Mouse (Mus musculus): Measurements from ENCODE around the gene F10. TPM values are rescaled to one million over a fixed set of nuclear protein-coding genes. Genes with fewer than 3 reads are reported as not detected.
"Not testable (repeated sequence)": the region's sequence is repeated elsewhere in the genome, so short reads cannot be mapped to it uniquely, and the experiment has no call there.

The F10 gene
- polyA plus RNA-seq, 1 experiment from 2014 or later = 2.7 TPM

- no peaks in the 10 kb centered on the region for H3K36me3 ChIP-seq
- 72% methylated on average over 17 of the region's 17 CpGs for WGBS
Observed at GRCm38 (mm10) chr8:13060441-13061150, 23.5 kb downstream of the F10 start, which contains the start of gene Proz. Gene Proz, plus strand, starts transcription at chr8:13060914.

GRCm38 (mm10) chr8:13063112-13063511, 26.0 kb downstream of the F10 start:
- no peak overlapping the region for H3K27ac ChIP-seq (ENCODE audit: poor library complexity, severe bottlenecking)
- WGBS = 73% methylated on average over 16 of the region's 16 CpGs
- no peaks in the 10 kb centered on the region for H3K4me1 ChIP-seq (replicated peaks)
- peaks cover 11% of the 10 kb centered on the region; the same call in 1 of the 2 replicates for H3K27me3 ChIP-seq (replicated peaks)
- H3K4me3 ChIP-seq = no peak overlapping the region
- H3K36me3 ChIP-seq = no peaks in the 10 kb centered on the region
- H3K9me3 ChIP-seq (replicated peaks) = no peaks in the 10 kb centered on the region
- ATAC-seq (ENCODE audit: insufficient number of reproducible peaks, low FRiP score) = no peak
- H3K9ac ChIP-seq = no peak overlapping the region
- no peak overlapping the region for H3K4me2 ChIP-seq

More at GRCm38 (mm10) chr8:13060441-13061150, 23.5 kb downstream of the F10 start, which contains the start of gene Proz:
- no peak within 1 kb of the TSS for H3K27ac ChIP-seq (ENCODE audit: poor library complexity, severe bottlenecking)
- ATAC-seq (ENCODE audit: insufficient number of reproducible peaks, low FRiP score) = no peak
- no peak within 1 kb of the TSS for H3K4me3 ChIP-seq
- no peak within 1 kb of the TSS for H3K9ac ChIP-seq
- no peak within 1 kb of the TSS for H3K4me2 ChIP-seq
- peaks cover 8% of the 10 kb centered on the region; the same call in 1 of the 2 replicates for H3K27me3 ChIP-seq (replicated peaks)
- no peaks in the 10 kb centered on the region for H3K9me3 ChIP-seq (replicated peaks)
- H3K4me1 ChIP-seq (replicated peaks) = no peaks in the 10 kb centered on the region

GRCm38 (mm10) chr8:13073255-13073654, 36.1 kb downstream of the F10 start:
- H3K4me1 ChIP-seq (replicated peaks) = no peaks in the 10 kb centered on the region
- no peak for ATAC-seq (ENCODE audit: insufficient number of reproducible peaks, low FRiP score)
- H3K4me3 ChIP-seq = no peak overlapping the region
- 87% methylated on average over 11 of the region's 11 CpGs for WGBS
- H3K4me2 ChIP-seq = no peak overlapping the region
- no peaks in the 10 kb centered on the region for H3K9me3 ChIP-seq (replicated peaks)
- H3K27me3 ChIP-seq (replicated peaks) = no peaks in the 10 kb centered on the region
- H3K36me3 ChIP-seq = peaks cover 53% of the 10 kb centered on the region
- H3K27ac ChIP-seq (ENCODE audit: poor library complexity, severe bottlenecking) = no peak overlapping the region
- no peak overlapping the region for H3K9ac ChIP-seq

GRCm38 (mm10) chr8:13075044-13075443, 37.9 kb downstream of the F10 start:
- Histone ChIP-seq H3K9ac (no peak overlapping the region), H3K9me3 (replicated peaks) (no peaks in the 10 kb centered on the region), H3K36me3 (peaks cover 70% of the 10 kb centered on the region), H3K4me3 (no peak overlapping the region), H3K4me1 (replicated peaks) (no peaks in the 10 kb centered on the region), H3K27me3 (replicated peaks) (no peaks in the 10 kb centered on the region), H3K4me2 (no peak overlapping the region), H3K27ac (ENCODE audit: poor library complexity, severe bottlenecking) (no peak overlapping the region)
- no peak for ATAC-seq (ENCODE audit: insufficient number of reproducible peaks, low FRiP score)
- 90% methylated on average over 8 of the region's 8 CpGs for WGBS

GRCm38 (mm10) chr8:13075579-13075978, 38.5 kb downstream of the F10 start:
- not testable (repeated sequence) for H3K27ac ChIP-seq (ENCODE audit: poor library complexity, severe bottlenecking); H3K4me2 ChIP-seq; ATAC-seq (ENCODE audit: insufficient number of reproducible peaks, low FRiP score); H3K9ac ChIP-seq; H3K27me3 ChIP-seq (replicated peaks); H3K4me1 ChIP-seq (replicated peaks); H3K9me3 ChIP-seq (replicated peaks); H3K4me3 ChIP-seq
- H3K36me3 ChIP-seq = peaks cover 75% of the 10 kb centered on the region
- WGBS = 89% methylated on average over 1 of the region's 1 CpGs

GRCm38 (mm10) chr8:13077542-13077941, 40.4 kb downstream of the F10 start:
- H3K27me3 ChIP-seq (replicated peaks) = no peaks in the 10 kb centered on the region
- WGBS = 89% methylated on average over 7 of the region's 7 CpGs
- H3K27ac ChIP-seq (ENCODE audit: poor library complexity, severe bottlenecking) = no peak overlapping the region
- no peaks in the 10 kb centered on the region for H3K4me1 ChIP-seq (replicated peaks)
- H3K4me2 ChIP-seq = no peak overlapping the region
- H3K4me3 ChIP-seq = no peak overlapping the region
- no peaks in the 10 kb centered on the region for H3K9me3 ChIP-seq (replicated peaks)
- H3K9ac ChIP-seq = no peak overlapping the region
- ATAC-seq (ENCODE audit: insufficient number of reproducible peaks, low FRiP score) = no peak
- peaks cover 94% of the 10 kb centered on the region for H3K36me3 ChIP-seq

- Histone ChIP-seq H3K4me3 (peak overlapping the region; percentile 98), H3K27ac (ENCODE audit: poor library complexity, severe bottlenecking) (peak overlapping the region; percentile 91), H3K4me2 (peak overlapping the region; percentile 90), H3K36me3 (peaks cover 23% of the 10 kb centered on the region), H3K4me1 (replicated peaks) (peaks cover 34% of the 10 kb centered on the region), H3K9ac (peak overlapping the region; percentile 95), H3K9me3 (replicated peaks) (no peaks in the 10 kb centered on the region), H3K27me3 (replicated peaks) (no peaks in the 10 kb centered on the region)
- WGBS = under 1% methylated on average over 44 of the region's 45 CpGs
- peak; percentile 78 for ATAC-seq (ENCODE audit: insufficient number of reproducible peaks, low FRiP score)
Observed at GRCm38 (mm10) chr8:13104691-13105086, 67.6 kb downstream of the F10 start.

- peak within 1 kb of the TSS; percentile 90 for H3K4me2 ChIP-seq
- under 1% methylated on average over 81 of the region's 87 CpGs for WGBS
- peak; percentile 97 for ATAC-seq (ENCODE audit: insufficient number of reproducible peaks, low FRiP score)
- H3K4me3 ChIP-seq = peak within 1 kb of the TSS; percentile 98
- peak within 1 kb of the TSS; percentile 91 for H3K27ac ChIP-seq (ENCODE audit: poor library complexity, severe bottlenecking)
- peak within 1 kb of the TSS; percentile 95 for H3K9ac ChIP-seq
- no peaks in the 10 kb centered on the region for H3K27me3 ChIP-seq (replicated peaks)
- peaks cover 17% of the 10 kb centered on the region for H3K36me3 ChIP-seq
- peaks cover 34% of the 10 kb centered on the region for H3K4me1 ChIP-seq (replicated peaks)
- no peaks in the 10 kb centered on the region for H3K9me3 ChIP-seq (replicated peaks)
Observed at GRCm38 (mm10) chr8:13105087-13105881, 68.2 kb downstream of the F10 start, which contains the start of the genes Pcid2 and Cul4a. Gene Pcid2, minus strand, starts transcription at chr8:13105459. Gene Cul4a, plus strand, starts transcription at chr8:13105621.

GRCm38 (mm10) chr8:13105908-13106551, 68.9 kb downstream of the F10 start:
- H3K9ac ChIP-seq = peak overlapping the region; percentile 95
- peaks cover 16% of the 10 kb centered on the region for H3K36me3 ChIP-seq
- no peaks in the 10 kb centered on the region for H3K9me3 ChIP-seq (replicated peaks)
- peak overlapping the region; percentile 79 for H3K27ac ChIP-seq (ENCODE audit: poor library complexity, severe bottlenecking)
- H3K4me3 ChIP-seq = peak overlapping the region; percentile 98
- ATAC-seq (ENCODE audit: insufficient number of reproducible peaks, low FRiP score) = peak; percentile 63
- peak overlapping the region; percentile 90 for H3K4me2 ChIP-seq
- WGBS = under 1% methylated on average over 53 of the region's 63 CpGs
- H3K27me3 ChIP-seq (replicated peaks) = no peaks in the 10 kb centered on the region
- H3K4me1 ChIP-seq (replicated peaks) = peaks cover 37% of the 10 kb centered on the region
